Mouse (Mus musculus) T-helper 17 cell (primary cell): ENCODE results near the gene Dvl2.

ENCODE experiments used
- in situ Hi-C, 2 experiments: fragments of 300-600 bp; cut with MboI, MseI; formaldehyde crosslinking; loops; 1 replicate in 1 of 2; 2 replicates in 1 of 2; pipeline ENCODE4 v1.15.1; 2025; ENCODE audit warnings: high pct_unique_total_duplicates in 2 of 2

Gene Dvl2

GRCm38 (mm10) chr11:70000396-70000898 lies at the start of gene Dvl2:
Gene Dvl2, plus strand, starts transcription at chr11:70000595.
- in situ Hi-C loops, result no loop called here

- in situ Hi-C loops, result loop anchor here in 1 of 2 experiments (10.0 kb wide), 1 partner anchor 254 kb away; no protein-coding TSS in a partner anchor
Observed at GRCm38 (mm10) chr11:69950807-69951459, 49.5 kb upstream of the Dvl2 start.

- in situ Hi-C loops, result loop anchor here in 1 of 2 experiments (10.0 kb wide), 1 partner anchor 253 kb away; no protein-coding TSS in a partner anchor
Observed at GRCm38 (mm10) chr11:69952274-69952673, 48.1 kb upstream of the Dvl2 start.

GRCm38 (mm10) chr11:69953267-69953915 lies 47.0 kb upstream of the Dvl2 start:
- in situ Hi-C loops, result loop anchor here in 1 of 2 experiments (10.0 kb wide), 1 partner anchor 251 kb away; no protein-coding TSS in a partner anchor

GRCm38 (mm10) chr11:69955618-69956017 lies 44.8 kb upstream of the Dvl2 start:
- in situ Hi-C loops, result loop anchor here in 1 of 2 experiments (10.0 kb wide), 1 partner anchor 249 kb away; no protein-coding TSS in a partner anchor

- in situ Hi-C loops, result loop anchor here in 1 of 2 experiments (10.0 kb wide), 1 partner anchor 249 kb away; no protein-coding TSS in a partner anchor
Observed at GRCm38 (mm10) chr11:69956218-69956617, 44.2 kb upstream of the Dvl2 start.

- in situ Hi-C loops, result no loop called here
Observed at GRCm38 (mm10) chr11:69960616-69961015, 39.8 kb upstream of the Dvl2 start.

GRCm38 (mm10) chr11:69961841-69962240 lies 38.6 kb upstream of the Dvl2 start:
- in situ Hi-C loops, result no loop called here

- in situ Hi-C loops, result no loop called here
Observed at GRCm38 (mm10) chr11:69964650-69965270, 35.6 kb upstream of the Dvl2 start, which contains the start of gene Cldn7. Gene Cldn7, plus strand, starts transcription at chr11:69964779.

- in situ Hi-C loops, result no loop called here
Observed at GRCm38 (mm10) chr11:69965271-69966005, 35.0 kb upstream of the Dvl2 start.

- in situ Hi-C loops, result no loop called here
Observed at GRCm38 (mm10) chr11:69966006-69966859, 34.2 kb upstream of the Dvl2 start.

- in situ Hi-C loops, result no loop called here
Observed at GRCm38 (mm10) chr11:69966860-69967517, 33.4 kb upstream of the Dvl2 start.

GRCm38 (mm10) chr11:69968793-69969192 lies 31.6 kb upstream of the Dvl2 start:
- in situ Hi-C loops, result no loop called here

- in situ Hi-C loops, result no loop called here
Observed at GRCm38 (mm10) chr11:69970222-69970621, 30.2 kb upstream of the Dvl2 start.

GRCm38 (mm10) chr11:69970775-69971174 lies 29.6 kb upstream of the Dvl2 start:
- in situ Hi-C loops, result no loop called here

- in situ Hi-C loops, result no loop called here
Observed at GRCm38 (mm10) chr11:69974907-69975306, 25.5 kb upstream of the Dvl2 start.

GRCm38 (mm10) chr11:69976271-69976670 lies 24.1 kb upstream of the Dvl2 start:
- in situ Hi-C loops, result no loop called here

- in situ Hi-C loops, result no loop called here
Observed at GRCm38 (mm10) chr11:69979827-69980195, 20.6 kb upstream of the Dvl2 start.

- in situ Hi-C loops, result no loop called here
Observed at GRCm38 (mm10) chr11:69980196-69981140, 19.9 kb upstream of the Dvl2 start.
